Mouse (Mus musculus): ENCODE data around the gene Gnmt.

The Gnmt gene

GRCm38 (mm10) chr17:46742986-46743385 is 14.0 kb upstream of the Gnmt start:
- DNase-seq (ENCODE audit: low read depth) = no peak

GRCm38 (mm10) chr17:46741305-46741704 is 12.3 kb upstream of the Gnmt start:
- no peak for DNase-seq (ENCODE audit: low read depth)

GRCm38 (mm10) chr17:46736160-46736559 is 7.2 kb upstream of the Gnmt start:
- peak; percentile 56 for DNase-seq (ENCODE audit: low read depth)

- no peak for DNase-seq (ENCODE audit: low read depth)
Observed at GRCm38 (mm10) chr17:46735287-46735686, 6.3 kb upstream of the Gnmt start.

GRCm38 (mm10) chr17:46734055-46734454 is 5.1 kb upstream of the Gnmt start:
- DNase-seq (ENCODE audit: low read depth) = no peak

GRCm38 (mm10) chr17:46728496-46728895 is 472 bp downstream of the Gnmt start:
- DNase-seq (ENCODE audit: low read depth) = no peak

- DNase-seq (ENCODE audit: low read depth) = peak; percentile 41
Observed at GRCm38 (mm10) chr17:46728021-46728420, 947 bp downstream of the Gnmt start.

GRCm38 (mm10) chr17:46727271-46727670 is 1.7 kb downstream of the Gnmt start:
- DNase-seq (ENCODE audit: low read depth) = no peak

- DNase-seq (ENCODE audit: low read depth) = no peak
Observed at GRCm38 (mm10) chr17:46725731-46726645, 3.0 kb downstream of the Gnmt start.

- DNase-seq (ENCODE audit: low read depth) = peak; percentile 68
Observed at GRCm38 (mm10) chr17:46725273-46725672, 3.7 kb downstream of the Gnmt start.

- DNase-seq (ENCODE audit: low read depth) = no peak
Observed at GRCm38 (mm10) chr17:46724477-46725084, 4.4 kb downstream of the Gnmt start.

- no peak for DNase-seq (ENCODE audit: low read depth)
Observed at GRCm38 (mm10) chr17:46721077-46721476, 7.9 kb downstream of the Gnmt start.

- no peak for DNase-seq (ENCODE audit: low read depth)
Observed at GRCm38 (mm10) chr17:46714756-46715481, 14.0 kb downstream of the Gnmt start.

GRCm38 (mm10) chr17:46713849-46714248 is 15.1 kb downstream of the Gnmt start:
- no peak for DNase-seq (ENCODE audit: low read depth)

- peak; percentile 53 for DNase-seq (ENCODE audit: low read depth)
Observed at GRCm38 (mm10) chr17:46712442-46712841, 16.5 kb downstream of the Gnmt start.

GRCm38 (mm10) chr17:46711612-46712271 is 17.2 kb downstream of the Gnmt start:
- peak; percentile 60 for DNase-seq (ENCODE audit: low read depth)

GRCm38 (mm10) chr17:46710959-46711597 is 17.9 kb downstream of the Gnmt start, which contains the start of gene Pex6:
Gene Pex6 (plus strand): TSS chr17:46711463.
- DNase-seq (ENCODE audit: low read depth) = peak; percentile 94

GRCm38 (mm10) chr17:46706375-46707089 is 22.4 kb downstream of the Gnmt start:
- DNase-seq (ENCODE audit: low read depth) = no peak

- DNase-seq (ENCODE audit: low read depth) = peak; percentile 98
Observed at GRCm38 (mm10) chr17:46704887-46705835, 23.8 kb downstream of the Gnmt start, which contains the start of gene Ppp2r5d. Gene Ppp2r5d (minus strand): TSS chr17:46705111.

Measured in 416B (cell line).